Mouse (Mus musculus) gastrocnemius, postnatal 25 days (tissue): ENCODE measurements around the gene Akirin2. TPM values are rescaled to one million over a fixed set of nuclear protein-coding genes. Genes with fewer than 3 reads are reported as not detected.
A peak's percentile ranks its signal among the peaks of the same experiment; 100 is the strongest.
"Not testable (repeated sequence)": the region's sequence is repeated elsewhere in the genome, so short reads cannot be mapped to it uniquely, and the experiment has no call there.

ENCODE experiments used
- DNase-seq: peaks from one replicate; pipeline ENCODE4 v3.0.0; 2022
- long read RNA-seq, 2 experiments: library from polyadenylated mRNA; stranded (forward); transcript quantifications; one replicate each; pipeline ENCODE4 v2.0.0; 2021
- total RNA-seq, 2 experiments: library from RNA; stranded (reverse); gene quantifications; 1 replicate in 1 of 2; 2 replicates in 1 of 2; pipeline ENCODE4 v1.2.3; 2021

Akirin2 gene
- 10 to 100 TPM; 36.7 to 45.4 TPM for total RNA-seq
- long read RNA-seq, experiment 1, transcript Akirin2-201 (5 exons, 1,397 nt), result major isoform, 19 of 39 reads
- long read RNA-seq, experiment 1, partial matches to known transcripts, result 0 of 39 reads
- long read RNA-seq, experiment 1, other reads (novel, unspliced or antisense), result 20 of 39 reads
- long read RNA-seq, experiment 2, transcript Akirin2-201 (5 exons, 1,397 nt), result major isoform, 32 of 46 reads
- long read RNA-seq, experiment 2, partial matches to known transcripts, result 0 of 46 reads
- long read RNA-seq, experiment 2, other reads (novel, unspliced or antisense), result 14 of 46 reads

DNA sequence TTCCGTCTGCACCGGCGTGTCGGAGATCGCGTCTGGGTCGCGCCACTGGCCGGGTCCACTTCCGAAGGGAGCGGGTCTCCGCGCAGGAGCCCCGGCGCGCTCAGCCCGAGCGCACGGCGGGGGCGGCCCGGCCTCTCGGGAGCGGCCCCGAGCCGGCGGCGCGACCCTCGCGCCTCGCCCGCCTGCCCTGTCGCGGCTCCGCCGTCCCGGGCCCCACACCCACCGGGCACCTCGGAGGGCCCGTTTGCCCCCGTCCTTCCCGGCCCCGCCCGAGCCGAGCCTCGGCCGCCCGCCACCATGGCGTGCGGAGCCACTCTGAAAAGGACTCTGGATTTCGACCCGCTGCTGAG, at the start of gene Akirin2:
Akirin2 (plus strand) TSS at position 190 of the 350 bp plus-strand sequence.
- DNase-seq, result peak; percentile 16

DNA sequence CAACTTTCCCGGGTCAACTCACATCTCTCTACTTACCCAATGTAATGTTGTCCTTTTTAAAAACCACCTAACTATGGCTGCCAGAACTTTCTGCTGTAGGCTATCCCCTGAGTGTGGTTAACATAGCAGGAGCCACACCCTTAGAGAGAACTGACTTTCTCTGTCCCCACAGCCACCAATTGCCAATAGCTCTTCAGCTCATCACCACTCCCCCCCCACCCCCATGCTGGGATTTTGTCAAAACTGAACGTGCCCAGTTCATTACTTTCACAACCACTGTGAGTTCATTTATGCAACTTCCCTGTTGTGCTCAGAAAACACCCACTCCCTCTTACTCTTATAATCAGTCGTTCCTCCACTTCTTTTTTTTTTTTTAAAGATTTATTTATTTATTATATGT, 40.4 kb upstream of the Akirin2 start:
- DNase-seq, result no peak

DNA sequence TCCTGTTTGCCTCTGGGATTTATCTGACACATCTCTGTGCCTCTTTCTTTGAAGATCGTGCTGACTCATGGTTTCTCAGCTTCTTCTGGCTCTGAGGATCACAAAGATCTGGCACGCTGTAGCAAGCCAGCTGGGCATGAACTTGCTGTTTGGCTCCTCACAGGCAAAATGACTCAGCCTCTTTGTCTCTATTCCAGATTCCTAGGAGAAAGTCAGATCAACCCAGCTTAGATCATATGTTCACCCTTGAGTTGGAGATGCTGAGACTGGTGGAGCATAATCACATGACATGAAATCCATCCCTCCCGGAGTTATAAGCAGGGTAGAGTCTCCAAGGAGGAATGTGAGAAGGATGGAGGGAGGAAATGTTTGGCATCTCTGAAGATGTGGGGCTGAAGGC, 27.9 kb upstream of the Akirin2 start:
- DNase-seq, result peak; percentile 55

DNA sequence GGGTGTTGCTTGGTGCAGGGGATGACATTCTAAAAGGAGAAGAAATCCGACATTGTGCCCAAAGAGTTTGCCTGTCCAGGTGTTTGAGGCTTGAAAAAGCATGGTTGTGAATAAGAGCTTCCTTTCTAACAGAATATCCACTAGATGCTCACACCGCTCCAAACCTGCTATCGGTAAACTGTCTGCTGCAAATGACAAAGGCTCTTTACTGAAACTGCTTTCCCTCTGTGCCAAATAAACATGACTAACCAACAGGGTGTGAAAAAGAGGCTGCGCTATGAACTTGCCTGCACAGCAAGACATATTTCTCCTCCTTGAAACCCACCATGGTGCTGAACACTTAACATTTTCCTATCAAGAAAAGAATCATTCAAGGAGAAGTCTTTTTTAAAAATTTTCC, 27.2 kb upstream of the Akirin2 start:
- DNase-seq, result no peak

DNA sequence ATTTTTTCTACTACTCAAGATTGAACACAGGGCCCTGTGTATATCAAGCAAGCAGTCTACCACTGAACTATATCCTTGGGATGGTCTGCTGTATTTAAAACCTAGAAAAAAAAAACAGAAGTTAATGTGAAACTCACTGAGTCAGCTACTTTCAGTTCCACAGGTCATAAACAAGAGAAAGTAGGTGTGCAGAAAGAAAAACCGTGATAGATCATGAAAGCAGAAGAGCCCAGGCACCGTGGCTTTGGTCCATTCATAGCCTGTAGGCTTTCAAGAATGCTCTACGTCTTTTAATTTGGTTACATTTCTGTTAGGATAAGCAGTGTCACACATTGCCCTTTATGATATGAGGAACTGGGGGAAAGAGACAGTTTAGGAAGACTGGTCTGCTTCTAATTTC, 24.0 kb upstream of the Akirin2 start:
- DNase-seq, result no peak

DNA sequence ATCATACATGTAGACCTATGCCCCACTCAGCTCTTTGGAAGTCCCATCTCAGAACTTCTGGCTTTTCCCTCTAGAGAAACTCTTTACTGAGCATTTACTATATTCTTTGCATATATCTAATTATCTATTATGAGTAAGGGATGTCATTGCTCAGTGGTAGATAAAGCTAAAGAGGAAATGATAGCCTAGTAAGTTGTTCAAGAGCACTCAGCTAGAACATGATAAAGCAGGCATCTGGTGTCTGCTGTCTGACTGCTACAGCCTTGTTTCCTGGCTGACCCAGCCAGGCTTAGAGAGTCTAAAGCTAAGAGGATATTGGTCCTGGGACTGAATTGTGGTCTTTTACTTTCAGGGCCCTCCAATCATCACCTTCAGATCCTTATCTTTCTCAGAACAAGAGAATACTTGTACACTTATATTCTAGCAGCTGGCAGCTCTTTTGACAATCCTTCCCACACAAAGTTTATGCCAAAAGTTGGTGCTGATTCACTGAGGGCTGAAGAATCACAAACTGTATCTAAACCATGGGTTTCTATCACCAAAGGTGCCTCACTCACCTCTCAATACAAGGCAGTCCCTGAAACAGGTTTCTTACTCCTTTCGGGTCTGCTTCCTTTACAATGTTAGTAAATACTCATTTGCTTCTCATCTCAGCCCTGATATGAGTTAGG, 22.2 kb upstream of the Akirin2 start:
- no peak for DNase-seq

DNA sequence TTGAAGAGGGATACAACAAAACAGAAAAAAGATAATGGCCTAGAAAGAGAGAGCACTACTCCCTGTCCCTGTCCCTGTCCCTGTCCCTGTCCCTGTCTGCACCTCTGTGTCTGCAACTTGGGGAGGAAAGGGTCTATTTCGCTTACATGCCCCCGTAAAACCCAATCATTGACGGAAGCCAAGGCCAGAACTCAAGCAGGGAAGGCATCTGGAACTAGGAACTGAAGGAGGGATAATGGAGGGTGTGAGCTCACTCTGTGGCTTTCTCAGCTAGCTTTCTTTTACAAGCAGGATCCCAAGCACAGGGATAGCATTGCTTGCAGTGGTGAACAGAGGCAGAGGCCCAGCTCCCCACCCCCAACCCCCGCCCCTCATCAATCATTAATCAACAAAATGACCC, 21.4 kb upstream of the Akirin2 start:
- DNase-seq, result no peak

DNA sequence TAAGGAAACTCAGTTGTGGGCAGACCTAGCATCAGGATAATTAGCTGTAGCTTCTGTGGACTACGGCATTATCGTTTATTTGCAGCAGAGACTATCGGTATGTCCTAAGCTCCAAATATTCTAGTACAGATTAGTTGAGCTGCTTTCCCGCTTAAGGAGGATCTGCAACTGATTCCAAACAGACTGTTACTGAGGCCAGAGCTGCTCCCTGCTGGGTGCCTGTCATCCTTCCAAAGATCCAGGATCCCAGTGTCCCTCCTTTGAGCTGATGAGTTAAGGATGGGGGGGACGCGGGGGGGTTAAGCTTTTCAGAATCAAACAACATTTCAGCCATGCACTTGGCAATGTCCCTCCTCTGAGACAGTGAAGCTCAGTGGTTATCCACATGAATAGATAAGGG, 20.8 kb upstream of the Akirin2 start:
- no peak for DNase-seq

DNA sequence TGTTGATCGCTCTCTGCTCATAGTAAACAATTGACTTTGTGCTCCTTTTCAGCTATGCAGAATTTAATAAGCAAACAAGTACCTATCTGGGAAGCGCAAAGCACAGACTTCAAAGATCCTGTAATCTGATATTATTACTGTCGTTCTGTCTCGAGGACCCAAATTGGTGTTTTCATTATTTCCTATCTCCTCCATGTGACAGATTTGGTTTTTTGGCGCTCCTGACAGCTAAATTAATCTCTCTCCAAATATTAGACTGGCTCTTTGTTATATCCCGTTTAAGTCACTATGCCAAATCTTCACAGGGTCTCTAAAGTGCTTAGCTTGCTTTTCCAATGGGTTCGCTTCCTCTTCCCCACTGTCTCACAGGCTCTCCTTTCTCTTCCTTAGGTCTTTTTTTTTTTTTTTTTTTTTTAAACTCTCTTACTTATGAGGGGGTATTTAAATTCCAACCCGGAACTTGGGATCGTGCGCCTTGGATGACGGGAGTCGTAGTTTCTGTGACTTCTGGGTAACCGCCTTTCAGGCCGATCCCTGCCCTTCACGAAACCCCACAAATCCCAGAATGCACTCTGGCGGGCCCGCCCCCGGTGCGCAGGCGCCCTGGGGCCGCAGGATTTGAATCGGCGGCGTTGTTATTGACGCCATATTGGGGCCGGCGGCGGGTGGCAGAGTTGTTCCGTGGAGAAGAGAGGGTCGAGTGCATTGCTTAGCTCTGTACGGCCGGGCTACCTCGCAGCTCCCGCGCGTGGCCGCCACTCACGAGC, 573 bp upstream of the Akirin2 start:
- peak; percentile 97 for DNase-seq

DNA sequence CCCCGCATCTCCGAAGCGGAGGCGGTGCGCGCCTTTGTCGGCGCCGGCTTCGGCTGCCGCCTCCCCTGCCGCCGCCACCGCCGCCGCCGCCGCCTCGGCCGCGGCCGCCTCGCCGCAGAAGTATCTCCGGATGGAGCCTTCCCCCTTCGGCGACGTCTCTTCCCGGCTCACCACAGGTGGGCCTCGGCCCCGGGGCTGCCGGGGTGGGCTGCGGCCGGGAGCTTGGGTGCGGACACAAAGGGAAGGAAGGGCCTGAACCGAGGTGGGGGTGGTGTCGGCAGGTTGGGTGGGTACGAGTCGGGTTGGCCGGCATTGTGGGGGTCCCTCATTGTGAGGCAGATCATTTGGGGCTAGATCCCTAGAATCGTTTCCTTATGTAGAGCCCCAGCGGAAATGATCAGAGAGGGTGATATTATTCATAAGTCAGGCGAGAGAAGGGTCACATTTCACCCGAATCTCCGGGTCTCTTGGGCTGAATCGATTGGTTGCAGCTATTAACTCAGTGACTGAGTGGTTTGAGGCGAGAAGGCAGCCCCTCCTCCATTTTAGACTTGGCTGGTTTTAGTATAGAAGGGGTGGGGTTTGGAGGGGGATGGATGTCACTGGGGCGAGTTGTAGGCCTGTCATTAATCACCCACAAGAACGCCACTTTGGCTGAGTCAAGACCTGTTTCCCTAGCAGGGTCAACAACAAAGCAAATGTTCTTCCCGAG, 517 bp downstream of the Akirin2 start:
- peak; percentile 65 for DNase-seq

DNA sequence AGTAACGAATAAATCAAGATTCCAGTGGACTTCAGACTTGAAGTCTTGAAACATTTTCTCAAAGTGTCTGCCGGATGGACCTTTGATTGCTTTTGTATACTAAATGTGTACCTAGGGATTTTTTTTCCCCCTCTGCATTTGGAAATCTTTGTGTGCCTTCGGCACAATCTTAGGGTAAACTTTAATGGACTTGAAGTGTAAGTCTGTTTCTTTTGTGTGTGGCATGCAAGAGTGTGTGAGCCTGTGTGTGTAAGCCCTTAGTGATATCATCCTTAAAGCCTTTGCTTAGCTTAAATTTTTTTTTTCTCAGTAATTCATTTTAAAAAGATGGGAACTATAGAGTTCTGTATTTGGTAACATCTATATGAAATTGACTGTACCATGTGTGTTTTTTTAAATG, 1.2 kb downstream of the Akirin2 start:
- DNase-seq, result no peak

DNA sequence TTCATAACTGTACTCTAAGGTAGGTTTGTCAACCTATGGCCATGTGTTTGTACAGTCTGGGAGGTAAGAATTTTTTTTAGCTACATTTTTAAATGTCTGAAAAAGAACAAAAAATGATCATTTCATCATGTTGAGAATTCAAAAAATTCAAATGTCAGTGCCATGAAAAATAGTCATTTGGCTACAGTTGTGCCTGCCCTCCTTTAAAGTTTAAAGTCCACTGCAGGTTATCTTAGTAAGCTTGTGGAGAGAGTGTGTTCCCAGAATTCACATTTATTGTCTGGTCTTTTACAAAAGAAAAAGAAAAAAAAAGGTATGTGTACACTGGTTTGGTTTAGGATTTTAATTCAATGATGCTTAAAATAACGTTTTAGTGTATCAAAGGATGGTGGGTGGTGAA, 3.9 kb downstream of the Akirin2 start:
- no peak for DNase-seq

DNA sequence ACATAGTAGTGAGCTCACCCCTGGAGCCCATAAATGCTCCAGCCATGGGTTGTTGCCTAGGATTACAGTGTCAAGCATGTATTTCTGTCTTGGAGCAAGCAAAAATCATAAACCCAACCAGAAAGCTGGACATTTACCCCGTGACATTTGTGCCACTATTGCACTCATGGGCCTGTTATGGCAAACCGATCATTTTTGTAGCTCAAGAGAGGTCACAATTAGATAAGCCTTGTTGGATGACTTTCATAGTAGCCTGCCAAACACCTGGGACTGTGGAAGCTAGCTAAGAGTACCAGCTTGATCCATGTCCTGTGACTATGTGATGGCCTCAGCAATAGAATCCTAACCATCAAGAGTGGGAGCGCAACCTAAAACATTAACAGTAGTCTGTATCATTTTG, 4.9 kb downstream of the Akirin2 start:
- no peak for DNase-seq

DNA sequence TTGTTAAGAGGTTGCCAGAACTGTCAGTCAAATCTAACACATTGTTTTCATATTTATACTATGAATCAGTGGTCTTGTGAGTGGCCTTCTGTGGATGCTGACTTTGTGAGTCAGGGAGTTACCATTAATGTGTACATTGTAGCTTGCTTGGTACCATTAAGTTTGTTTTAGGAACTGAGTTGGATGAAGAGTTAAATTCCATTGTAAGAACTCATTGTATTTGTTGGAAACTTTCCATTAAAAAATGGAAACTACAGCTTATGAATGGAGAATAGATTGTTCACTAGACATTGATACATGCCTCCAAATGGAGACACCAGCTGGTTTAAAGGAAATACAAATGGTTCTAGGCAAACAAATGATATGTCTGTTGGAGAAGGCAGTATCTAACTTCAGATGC, 5.4 kb downstream of the Akirin2 start:
- no peak for DNase-seq

DNA sequence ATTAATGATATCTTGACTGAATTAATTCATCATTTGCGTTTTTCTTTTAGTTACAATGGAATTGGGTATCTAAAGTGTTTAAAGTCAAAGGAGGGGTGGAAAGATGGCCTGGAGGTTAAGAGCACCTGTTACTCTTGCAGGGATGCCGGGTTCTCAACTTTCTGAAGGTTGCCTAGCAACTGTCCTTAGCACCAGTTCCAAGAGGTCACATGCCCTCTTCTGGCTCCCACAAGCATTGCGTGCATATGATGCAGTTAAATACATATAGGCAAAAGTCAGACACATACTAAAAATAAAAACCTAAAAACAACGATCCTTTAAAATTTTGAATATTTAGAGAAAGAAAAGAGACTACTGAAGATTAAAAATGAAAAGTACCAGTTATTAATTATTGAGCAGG, 10.2 kb downstream of the Akirin2 start:
- no peak for DNase-seq

DNA sequence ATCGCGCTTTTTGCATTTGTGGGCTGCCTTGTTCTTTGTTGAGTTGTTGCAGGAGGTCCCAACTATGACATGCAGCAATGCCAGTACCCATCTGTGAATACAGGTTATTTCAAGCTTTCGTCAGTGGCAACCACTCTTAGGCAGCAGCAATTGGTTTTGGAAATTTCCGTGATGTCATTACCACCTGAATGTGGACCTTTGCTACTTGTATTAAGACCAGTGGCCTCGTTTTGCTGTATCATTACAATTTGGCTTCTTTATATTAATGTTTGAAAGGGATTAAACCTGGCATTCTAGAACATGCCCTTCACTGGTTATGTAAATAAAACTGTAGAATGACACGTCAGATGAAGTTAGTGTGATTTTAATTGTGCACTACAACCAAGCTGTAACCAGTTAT, 15.5 kb downstream of the Akirin2 start:
- DNase-seq, result no peak

DNA sequence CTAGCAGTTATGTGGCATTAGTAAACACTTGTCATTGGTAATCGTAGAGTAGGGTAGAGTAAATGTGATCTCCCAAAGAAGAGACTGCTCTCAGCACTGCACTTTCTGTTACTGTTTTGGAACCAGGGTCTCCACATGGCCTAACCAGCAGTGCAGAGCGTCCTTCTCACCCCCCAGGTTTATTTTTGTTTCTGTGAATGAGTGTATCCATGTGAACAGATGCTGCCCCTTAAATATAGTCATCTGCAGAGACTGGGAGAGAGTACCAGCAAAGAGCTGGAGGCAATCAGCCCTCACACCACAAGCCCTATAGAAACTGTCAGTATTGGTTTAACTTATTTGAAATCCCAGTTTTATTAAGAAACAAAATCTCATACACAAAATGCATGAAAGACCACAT, 22.1 kb downstream of the Akirin2 start:
- no peak for DNase-seq

DNA sequence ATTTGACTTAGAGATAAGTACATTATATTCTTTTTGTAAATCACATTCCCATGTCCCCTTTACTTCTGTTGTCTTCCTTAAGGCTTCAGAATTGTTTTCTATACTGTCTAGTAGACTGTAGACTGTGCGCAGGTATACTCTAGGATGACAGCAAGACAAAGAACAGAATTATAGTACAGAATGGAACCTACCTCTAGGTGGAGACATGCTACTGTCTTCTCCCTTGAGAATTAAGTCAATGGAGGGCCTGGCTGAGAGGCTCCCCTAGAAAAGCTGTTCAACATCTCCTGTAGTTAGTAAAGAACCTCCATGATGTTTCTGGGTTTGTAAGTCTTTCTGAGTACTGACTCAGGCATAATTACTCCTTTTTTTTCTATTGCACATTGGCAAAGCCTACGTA, 26.3 kb downstream of the Akirin2 start:
- DNase-seq, result no peak

DNA sequence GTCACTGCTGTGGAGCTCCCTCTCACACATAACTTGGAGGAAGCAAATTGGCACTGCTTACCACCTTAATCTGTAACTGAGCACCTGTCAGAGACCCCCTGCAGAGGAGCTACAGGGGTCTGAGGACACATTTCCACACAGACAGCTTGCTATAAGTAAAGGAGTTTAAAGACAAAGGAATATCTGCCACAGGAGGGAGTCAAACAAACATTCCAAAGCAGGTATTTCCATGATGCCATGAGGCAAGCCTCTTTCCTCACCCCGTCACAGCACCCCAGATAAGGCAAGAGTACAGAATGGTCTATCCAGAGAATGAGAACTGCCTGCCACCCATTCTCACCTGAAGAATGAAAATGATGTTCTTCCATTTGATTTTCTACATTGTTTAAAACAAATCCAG, 28.5 kb downstream of the Akirin2 start:
- DNase-seq, result no peak

DNA sequence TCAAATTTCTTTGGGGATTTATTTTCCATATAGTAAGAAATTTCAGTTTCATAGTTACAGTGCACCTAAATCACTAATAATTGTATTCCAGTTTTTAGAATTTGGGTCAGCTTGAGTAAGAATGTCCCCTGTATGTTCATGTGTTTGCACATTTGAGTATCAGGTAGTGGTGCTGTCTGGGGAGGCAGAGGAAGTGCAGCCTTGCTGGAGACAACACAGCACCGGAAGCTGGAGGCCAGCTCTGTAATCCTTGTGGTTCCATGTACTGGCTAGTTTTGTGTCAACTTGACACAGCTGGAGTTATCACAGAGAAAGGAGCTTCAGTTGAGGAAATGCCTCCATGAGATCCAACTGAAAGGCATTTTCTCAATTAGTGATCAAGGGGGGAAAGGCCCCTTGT, 30.8 kb downstream of the Akirin2 start:
- DNase-seq, result not testable (repeated sequence)

DNA sequence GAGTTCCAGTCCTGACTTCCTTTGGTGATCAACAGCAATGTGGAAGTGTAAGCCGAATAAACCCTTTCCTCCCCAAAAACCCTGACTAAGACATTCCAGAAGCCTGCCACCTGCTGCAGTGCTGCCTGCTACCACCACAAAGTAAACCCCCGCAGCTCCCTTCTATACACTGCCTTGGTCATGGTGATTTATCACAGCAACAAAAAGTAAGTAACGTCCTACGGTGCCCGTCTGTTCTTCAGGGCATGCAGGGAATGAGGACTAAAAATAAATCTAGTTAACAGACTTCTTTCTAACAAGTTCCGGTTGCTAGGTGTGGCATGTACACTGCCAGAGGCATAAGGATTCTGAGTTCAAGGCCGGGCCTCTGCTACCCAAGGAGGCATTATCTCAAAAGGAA, 31.3 kb downstream of the Akirin2 start:
- DNase-seq, result no peak

DNA sequence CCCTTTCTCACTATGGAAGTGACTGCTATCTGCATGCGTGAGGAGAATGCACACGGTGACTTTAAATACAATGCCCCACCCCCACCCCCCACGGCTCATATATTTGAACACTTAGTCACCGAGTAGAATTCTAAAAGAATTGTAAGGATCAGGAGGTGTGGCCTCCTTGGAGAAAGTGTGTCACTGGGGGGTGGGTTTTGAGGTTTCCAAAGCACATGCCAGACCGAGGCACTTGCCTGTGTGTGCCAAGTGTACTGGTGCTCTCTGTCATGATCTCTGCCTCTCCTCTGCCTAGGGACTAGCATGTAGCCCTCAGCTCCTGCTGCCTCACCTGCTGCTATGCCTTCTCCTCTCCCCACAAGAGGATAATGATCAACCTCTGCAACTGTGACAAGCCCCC, 31.7 kb downstream of the Akirin2 start:
- no peak for DNase-seq

DNA sequence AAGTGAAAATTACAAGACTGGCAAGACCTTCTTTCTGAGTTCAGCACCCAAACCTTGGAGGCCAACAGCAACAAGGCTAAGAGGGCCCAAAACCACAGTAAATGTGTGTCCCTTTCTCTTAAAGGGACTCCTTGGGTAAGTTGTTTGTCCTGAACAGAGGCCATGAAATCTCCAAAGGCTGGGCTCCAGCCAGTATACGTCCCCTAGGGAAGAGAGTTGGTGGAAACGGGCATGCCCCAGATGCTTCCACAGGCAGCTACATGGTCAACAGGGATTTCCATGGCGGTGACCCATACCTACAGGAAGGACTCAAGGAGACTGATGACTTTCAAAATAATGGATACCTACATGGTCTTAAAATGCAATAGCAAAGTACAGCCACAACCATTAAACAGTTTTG, 32.7 kb downstream of the Akirin2 start:
- DNase-seq, result no peak
